Mouse (Mus musculus) CH12F3 (cell line): ENCODE data around the gene Rrm1.
"Not testable (repeated sequence)": the region's sequence is repeated elsewhere in the genome, so short reads cannot be mapped to it uniquely, and the experiment has no call there.

Experiments
- in situ Hi-C: fragments of 300-500 bp; cut with MboI; formaldehyde crosslinking; loops from 2 replicates; pipeline ENCODE4 v1.14.3; 2020; ENCODE audit warnings: low sequenced_read_pairs

Gene Rrm1

DNA sequence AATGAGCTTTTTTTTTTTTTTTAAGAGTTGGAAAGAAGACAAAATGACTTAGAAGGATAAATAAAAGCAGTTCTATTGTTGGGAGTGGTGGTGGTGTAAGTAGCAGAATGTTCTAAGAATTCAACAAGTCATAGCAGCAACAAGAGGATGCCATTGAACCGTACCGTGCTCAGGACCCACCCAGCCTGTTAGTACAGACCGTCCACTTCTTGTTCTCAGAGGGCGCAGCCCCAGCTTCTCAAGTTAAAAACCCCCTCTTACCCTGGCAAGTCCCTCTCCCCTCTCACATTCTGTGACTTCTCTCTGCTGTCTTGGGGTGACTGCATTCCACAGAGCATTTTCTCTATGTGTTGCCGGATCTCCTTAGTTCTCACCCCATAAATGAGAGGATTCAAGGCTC, 35.1 kb downstream of the Rrm1 start:
- in situ Hi-C loops, result no loop called here

DNA sequence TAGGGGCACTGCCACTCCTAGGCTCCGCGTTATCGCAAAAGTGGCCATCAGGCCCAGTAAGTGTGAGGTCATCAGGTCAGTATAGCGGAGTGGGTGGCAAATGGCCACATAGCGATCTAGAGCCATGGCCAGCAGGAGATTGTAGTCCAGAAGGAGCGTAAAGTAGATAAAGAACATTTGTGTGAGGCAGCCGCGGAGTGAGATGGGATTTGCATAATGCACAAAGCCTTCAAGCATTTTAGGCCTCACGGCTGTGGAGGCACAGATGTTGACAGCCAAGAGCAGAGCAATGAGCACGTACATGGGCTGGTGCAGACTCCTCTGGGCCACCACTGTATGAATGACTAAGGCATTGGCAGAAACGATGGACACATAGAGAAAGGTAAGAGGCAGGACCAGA, 35.9 kb downstream of the Rrm1 start:
- in situ Hi-C loops, result no loop called here

DNA sequence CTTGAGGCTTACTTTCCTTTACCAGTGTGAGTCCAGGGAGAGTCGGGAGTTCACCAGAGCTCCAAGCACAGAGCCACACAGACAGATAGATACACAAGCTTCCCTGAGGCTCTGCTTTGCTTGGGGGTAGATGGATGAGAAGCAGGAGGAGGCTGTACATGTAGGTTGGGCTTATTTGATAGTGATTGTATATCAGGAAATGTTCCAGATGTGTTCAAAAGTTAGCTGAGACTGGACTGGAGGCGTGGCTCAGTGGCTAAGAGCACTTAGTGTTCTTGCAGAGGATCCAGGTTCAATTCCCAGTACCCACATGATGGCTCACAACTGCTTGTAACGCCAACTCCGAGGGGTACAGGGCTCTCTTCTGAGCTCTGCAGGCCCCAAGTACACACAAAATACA, 36.9 kb downstream of the Rrm1 start:
- in situ Hi-C loops, result no loop called here

DNA sequence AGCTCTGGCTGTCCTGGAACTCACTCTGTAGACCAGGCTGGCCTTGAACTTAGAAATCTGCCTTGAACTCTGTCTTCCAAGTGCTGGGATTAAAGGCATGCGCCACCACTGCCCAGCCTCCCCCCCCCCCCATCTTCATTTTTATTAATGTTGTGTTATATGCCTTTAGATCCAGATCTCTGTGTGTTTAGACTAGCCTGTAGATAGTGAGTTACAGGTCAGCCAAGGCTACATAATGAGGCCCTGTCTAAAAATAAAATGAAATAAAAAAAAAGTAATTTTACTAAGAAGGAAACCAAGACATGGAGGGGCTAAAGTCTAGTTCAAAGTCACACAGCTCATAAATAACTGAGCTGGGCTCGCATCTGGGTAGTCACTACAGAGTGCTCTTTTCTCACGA, 37.4 kb downstream of the Rrm1 start:
- in situ Hi-C loops, result no loop called here

DNA sequence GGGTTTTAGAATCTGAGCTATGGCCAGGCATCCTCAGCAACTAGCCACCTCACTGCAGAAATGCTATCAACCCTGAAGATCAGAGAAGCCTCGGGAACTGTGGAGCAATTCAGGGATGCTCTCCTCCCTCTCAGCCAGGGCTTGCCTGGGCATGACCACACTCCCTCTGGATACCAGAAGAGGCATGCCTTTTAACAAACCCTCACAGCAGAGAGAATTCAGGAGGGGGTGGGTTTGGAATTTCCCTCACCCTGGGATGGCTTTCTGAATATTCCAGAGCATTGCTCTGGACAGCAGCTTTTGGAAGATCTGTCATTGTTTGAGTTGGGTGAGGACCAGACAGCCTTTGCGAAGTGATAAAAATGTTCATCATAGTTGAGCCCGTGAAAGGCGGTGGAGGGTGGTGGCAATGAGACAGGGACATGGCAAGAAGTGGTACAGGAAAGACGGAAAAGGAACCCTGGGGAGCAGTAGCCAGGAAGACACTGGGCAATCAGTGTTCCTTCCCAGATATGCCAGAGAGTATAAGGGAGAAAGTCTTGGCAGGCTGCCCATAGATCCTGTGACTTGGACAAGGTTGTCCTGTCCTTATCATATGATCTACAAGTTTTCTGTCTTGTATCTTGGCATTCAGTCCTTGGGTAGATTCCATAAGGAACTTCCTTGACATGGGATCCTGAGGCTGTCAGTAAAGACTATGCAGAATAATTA, 38.0 kb downstream of the Rrm1 start:
- in situ Hi-C loops, result no loop called here

DNA sequence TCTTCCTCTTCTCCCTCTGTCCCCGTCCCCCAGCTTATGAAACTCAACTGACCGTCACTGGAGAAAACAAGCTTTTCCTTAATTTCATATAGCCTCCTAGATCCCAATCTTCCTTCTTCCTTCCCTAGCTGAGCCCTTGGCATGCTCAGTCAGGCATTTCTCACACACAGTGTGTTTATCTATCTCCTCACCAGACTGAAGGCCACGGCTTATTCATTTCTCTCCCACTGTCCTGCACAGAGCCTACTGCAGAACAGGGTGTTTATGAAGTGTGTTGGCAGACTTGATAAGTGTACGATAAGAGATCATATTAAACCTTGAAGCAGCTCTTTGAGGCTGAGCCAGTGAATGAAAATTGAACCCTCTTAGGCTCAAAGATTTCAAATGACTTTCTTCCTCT, 39.3 kb downstream of the Rrm1 start:
- in situ Hi-C loops, result no loop called here

DNA sequence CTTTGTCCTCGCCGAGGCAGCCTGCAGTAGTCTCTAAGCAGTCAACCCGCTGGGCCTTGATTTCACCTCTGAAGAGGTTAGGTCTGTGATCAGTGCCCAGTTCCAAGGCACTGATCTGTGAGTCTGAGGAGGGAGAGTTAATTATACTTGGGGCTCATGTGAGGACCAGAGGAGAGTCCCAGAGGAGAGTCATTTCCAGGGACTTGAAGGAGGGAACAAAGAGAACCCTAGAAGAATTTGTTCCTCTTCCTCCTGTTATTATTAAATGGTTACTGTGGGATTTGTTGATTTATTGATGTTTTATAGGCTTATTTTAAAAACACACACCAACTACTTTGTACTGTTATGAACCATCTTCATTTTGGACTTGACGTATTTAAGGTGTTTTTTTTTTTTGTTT, 40.1 kb downstream of the Rrm1 start, which contains the start of gene Olfr543:
TSS of gene Olfr543 (minus strand) at position 101 of the 400 bp plus-strand sequence.
- in situ Hi-C loops, result no loop called here

DNA sequence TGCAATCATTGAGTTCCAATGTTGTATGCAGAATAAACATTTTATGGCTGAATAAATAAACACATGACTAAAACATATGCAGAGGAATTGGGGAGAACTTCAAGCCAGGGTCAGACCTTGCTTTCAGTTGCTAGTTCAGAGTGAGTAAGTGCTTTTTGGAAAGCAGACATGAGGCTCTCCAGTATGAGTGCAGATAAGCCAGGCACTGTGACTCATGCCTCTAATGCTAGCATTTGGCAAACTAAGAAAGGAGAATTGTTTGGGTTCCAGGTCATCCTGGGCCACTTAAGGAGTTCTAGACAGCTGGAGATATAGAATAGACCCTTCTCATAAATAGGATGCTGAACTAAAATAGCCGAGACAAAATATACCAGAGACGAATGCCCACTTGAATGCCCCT, 42.2 kb downstream of the Rrm1 start:
- in situ Hi-C loops, result no loop called here

DNA sequence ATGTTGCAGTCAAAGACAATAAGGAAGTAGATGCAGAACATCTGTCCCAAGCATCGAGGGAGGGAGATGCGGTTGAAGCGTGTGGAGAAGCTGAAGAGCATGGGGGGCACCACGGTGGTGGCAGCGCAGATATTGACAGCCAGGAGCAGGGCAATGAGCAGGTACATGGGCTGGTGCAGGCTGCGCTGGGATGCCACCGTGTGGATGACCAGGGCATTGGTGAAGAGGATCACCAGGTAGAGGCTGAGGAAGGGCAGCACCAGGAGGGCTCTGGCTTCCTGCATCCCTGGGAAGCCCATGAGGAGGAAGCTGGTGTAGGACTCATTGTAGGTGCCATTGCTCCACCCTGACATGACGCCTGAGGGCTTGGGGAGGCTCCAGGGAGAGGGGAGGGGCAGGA, 43.3 kb downstream of the Rrm1 start:
- in situ Hi-C loops, result not testable (repeated sequence)

DNA sequence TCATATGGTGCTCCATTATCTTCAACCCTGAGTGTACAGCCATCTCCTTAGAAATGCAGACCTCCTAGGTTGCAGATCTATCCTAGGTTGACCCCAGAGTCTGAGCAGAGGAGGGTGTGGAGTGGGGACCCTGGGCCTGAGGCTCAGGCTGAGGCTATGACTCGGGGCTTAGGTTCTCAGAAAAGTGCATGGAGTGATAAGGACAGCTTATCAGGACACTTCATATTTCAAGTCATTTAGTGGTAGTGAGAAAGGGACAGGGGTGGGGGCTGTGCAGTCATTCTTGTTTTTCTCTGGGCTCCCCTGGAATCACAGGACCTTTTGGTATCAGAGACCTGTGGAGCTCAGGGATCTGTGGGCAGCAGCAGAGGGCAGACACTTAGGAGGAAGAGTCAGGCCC, 44.6 kb downstream of the Rrm1 start:
- in situ Hi-C loops, result no loop called here

DNA sequence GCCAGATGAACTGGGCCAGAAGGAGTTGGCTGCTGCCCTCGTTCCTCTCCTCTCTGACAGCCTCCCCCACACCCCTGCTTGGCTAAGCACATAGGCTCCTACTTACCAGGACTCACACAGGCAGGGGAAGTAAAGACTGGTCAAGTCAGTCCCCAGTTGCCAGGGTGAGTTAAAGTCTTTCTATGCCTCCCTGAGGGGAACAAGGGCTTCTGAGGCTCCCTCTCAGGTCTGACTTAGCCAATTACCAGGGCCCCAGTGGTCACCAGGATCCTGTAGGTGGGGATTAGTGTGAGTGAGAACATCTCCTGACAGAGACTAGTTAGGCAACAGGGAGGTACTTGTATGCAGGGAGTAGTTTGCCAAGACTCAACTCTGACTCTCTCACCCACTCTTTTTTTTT, 46.7 kb downstream of the Rrm1 start, which contains the start of gene Olfr544:
TSS of gene Olfr544 (minus strand) at position 153 of the 400 bp plus-strand sequence.
- in situ Hi-C loops, result no loop called here

DNA sequence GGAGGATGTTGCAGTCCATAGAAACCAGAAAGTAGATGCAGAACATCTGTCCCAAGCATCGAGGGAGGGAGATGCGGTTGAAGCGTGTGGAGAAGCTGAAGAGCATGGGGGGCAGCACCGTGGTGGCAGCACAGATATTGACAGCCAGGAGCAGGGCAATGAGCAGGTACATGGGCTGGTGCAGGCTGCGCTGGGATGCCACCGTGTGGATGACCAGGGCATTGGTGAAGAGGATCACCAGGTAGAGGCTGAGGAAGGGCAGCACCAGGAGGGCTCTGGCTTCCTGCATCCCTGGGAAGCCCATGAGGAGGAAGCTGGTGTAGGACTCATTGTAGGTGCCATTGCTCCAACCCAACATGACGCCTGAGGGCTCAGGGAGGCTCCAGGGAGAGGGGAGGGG, 52.9 kb downstream of the Rrm1 start:
- in situ Hi-C loops, result not testable (repeated sequence)

DNA sequence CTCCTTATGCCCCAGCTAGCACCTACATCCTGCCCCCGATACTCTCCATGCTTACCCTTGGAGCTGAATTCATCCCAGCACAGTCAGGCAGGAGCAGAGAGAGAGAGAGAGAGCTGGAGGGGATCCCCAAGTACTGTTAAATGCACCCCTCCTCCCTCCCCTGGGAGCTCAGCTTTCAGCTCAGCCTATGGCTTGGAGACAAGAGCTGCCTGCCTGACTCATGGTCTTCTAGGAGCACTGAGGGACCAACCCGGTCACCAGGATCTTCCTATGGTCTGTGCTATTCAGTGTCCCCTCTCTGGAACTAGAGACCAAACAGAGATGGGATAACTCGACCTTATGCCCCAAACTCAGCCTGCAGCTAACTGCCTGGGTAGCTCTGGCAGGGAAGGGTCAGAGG, 58.0 kb downstream of the Rrm1 start, which contains the start of gene Olfr545:
TSS of gene Olfr545 (minus strand) at position 101 of the 400 bp plus-strand sequence.
- in situ Hi-C loops, result no loop called here

DNA sequence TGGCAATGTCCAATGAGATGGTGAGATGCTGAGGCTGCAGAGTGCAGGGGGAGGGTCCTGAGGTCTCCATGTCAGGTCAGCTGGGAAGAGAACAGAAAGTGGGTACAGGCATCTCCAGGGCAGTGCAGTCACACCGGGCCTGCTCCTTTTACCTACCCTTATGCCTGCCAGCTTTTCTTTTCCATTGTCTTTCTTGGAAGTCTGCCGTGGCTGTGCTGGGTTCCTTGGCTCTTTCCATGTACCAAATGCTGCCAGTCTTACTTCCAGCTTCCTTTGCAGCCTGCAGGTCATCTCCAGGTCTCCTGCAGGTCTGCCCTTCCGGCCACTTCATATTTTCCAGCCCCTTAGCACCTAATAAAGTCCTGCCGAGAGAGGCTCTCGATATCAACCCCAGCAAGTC, 60.5 kb downstream of the Rrm1 start:
- in situ Hi-C loops, result loop anchor here (10.0 kb wide), 2 partner anchors 133 to 413 kb away; partner anchors contain the start of genes Olfr554 and Olfr571

DNA sequence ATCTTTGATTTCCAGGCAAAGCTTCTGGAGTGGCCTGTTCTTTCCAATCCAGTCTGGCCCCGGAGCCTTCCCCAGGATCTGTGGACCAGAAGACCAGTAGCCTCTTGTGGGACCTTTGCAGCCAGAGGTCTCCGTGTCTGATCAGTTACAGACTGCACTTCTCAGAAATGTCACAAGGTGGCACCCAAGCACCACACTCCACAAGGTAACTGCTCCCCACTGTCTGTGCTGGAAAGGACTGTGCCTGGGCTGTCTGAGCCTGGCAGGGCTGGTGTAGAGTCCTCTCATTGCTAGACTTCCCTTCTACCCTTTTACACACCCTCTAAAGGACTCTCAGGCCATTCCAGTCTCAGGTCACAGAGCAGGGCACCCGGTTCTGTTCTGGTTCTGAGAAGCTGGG, 65.4 kb downstream of the Rrm1 start:
- in situ Hi-C loops, result loop anchor here (10.0 kb wide), 2 partner anchors 128 to 408 kb away; partner anchors contain the start of genes Olfr554 and Olfr571

DNA sequence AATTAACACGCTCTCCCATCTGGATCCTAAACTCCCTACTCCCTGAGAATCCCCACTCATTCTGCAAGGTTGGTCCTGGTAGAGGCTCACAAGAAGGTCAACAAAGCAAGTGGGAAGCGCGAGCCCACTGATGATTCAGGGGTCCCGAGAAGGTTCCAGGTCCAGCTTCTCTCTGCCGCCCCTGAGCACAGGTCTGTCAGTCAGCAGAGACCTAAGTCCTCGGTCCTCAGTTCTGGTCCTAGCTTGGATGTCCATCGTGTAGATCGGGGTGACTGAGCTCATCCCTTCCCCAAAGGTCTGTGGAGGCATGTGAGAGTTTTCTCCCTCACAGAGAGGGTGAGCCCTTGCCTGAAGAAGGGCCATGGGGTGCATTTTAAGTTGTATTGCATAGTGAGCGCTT, 66.6 kb downstream of the Rrm1 start:
- in situ Hi-C loops, result loop anchor here (10.0 kb wide), 2 partner anchors 127 to 407 kb away; partner anchors contain the start of genes Olfr554 and Olfr571

DNA sequence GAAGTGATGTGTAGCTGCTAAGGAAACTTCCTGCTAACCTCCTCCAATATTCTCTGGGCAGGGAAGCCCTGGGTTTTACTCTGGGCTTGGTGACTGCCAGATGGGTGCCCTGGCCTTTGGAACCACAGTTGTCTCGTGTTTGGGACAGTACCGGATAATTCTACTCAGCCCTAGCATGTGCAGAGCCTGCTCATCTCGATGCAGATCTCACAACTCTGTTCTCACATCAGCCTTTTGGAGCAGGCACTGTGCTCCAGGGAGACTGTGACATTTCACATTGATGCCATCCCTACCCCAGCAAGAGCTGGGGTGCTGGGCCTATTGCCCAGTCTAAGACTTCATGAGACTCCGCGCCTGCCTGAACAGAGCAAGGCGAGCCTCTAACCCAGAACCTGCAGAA, 67.2 kb downstream of the Rrm1 start:
- in situ Hi-C loops, result loop anchor here (10.0 kb wide), 2 partner anchors 126 to 406 kb away; partner anchors contain the start of genes Olfr554 and Olfr571

DNA sequence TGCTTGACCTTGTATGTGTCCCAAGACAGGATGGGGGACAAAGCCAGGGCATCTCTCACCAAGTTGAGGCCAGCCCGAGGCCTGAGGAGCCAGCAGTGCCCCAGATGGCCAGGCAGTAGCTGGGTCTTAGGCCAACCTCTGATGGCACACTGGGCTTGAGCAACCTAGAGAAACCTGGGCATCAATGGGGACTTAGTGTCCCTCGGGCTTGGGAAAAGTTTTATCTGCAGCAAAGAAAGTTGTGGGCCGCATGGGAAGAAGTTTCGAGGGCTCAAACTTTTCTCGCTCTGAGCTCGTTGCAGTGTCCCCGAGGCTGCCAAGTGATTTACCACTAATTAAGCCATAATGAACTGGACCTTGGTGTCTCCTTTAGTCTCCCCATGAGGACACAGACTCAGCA, 68.2 kb downstream of the Rrm1 start:
- in situ Hi-C loops, result loop anchor here (10.0 kb wide), 2 partner anchors 125 to 405 kb away; partner anchors contain the start of genes Olfr554 and Olfr571

DNA sequence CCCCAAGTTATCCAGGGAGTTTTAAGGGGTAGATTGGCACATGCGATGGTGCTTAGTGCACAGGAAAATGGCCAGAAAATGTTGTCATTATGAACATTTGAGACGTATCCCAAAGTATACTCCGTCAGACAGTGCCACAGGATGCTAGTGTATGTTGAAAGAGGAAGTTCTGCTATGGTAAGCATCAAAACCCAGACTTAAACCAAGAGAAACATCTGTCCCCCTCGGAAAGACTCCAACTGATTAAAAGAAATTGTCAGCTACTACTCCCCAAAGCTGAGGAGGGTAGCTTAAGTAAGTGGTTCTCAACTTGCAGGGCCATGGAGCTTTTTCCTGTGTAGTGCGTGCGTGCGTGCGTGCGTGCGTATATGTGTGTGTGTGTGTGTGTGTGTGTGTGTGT, 70.4 kb downstream of the Rrm1 start:
- in situ Hi-C loops, result no loop called here

DNA sequence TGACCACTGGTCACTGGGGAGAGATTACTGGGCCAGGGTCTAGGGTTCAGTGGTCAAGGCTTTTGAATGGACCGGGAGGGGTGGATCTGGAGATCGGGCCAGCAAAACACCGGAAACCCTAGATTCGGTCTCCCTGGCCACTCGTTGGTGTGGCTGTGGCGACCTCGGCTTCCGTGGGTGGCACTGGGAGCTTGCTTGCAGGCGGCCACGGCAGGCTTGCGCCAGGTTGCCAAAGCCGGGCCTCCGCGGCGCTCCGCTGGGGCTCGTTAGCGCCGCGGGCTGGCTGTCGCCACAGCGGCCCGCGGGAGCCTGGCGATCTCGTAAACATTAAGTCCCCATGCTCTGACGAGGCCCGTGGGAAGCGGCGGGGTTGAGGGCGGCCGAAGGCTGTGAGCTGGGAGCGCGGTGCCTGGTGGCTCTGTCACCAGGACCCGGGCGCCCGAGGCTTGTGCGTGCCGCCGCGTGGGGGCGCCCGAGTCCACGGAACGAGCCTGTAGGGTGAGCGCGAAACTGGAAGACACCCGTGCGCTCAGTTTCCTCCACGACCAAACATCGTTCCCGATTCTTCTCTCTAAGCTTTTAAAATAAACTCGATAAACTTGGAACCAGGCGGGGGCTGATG, 71.4 kb downstream of the Rrm1 start:
- in situ Hi-C loops, result no loop called here

DNA sequence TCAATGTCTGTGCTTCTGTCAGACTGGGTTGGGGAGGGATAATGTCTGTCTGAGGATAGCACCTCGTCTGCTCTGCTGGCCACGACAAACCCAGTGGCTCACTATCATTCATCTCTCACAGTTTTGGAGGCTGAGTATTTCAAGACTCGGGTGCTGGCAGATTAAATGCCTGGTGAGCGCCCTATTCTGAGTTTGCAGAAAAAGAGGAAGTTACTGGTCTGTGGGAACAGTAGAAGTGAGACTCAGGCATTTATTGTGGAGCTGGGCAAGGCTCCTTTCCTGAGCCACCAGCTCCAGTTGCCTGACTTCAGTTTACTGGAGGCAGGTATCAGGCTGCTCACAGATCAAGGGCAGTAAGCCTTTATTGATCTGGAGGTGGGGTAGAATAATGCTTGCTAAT, 72.6 kb downstream of the Rrm1 start:
- in situ Hi-C loops, result no loop called here
